Mouse (Mus musculus) CD4-positive helper T cell, adult 2 months (primary cell): Measurements from ENCODE around the gene Pald1.

ENCODE experiments used
- DNase-seq: peaks from one replicate; pipeline ENCODE4 v3.0.0-alpha.2; 2012; ENCODE audit warnings: low read depth, missing footprints, low spot score

The Pald1 gene

DNA sequence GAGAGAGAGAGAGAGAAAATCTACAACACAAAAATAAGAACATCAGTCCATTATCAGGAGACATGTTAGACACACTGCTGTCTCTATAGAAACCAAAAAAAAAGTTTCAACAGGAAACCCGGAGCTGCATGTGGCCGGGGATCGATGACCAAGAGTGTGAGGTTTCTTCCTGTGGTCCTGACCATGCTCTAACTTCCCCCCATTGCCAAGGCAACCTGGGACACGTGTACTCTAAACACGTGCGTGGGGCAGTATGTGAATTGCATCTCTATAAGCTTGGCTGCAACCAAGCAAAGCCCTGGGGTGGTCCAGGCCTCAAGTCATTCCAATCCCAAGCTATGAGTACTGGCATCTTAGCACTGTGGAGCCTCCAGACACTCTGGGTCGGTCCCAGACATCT is 48.8 kb downstream of the Pald1 start:
- DNase-seq: no peak

DNA sequence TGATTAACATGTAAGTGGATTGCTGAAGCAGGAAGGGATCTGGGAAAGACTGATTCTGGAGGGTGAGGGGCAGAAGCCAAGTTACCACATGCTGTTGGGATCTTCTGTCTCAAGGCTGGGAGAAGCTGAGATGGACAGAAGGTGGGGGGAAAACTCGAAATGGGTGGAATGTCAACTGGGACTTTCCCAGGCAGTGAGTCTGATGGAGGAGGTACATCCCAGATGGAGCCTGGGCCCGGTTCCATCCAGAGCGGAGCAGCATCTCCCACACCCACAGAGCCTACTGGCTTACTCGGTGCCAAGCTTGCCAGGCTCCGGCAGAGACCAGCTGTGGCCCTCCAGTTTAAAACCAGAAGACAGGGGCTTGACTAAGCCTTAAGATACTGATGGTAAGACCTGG is 52.3 kb downstream of the Pald1 start:
- DNase-seq: no peak

DNA sequence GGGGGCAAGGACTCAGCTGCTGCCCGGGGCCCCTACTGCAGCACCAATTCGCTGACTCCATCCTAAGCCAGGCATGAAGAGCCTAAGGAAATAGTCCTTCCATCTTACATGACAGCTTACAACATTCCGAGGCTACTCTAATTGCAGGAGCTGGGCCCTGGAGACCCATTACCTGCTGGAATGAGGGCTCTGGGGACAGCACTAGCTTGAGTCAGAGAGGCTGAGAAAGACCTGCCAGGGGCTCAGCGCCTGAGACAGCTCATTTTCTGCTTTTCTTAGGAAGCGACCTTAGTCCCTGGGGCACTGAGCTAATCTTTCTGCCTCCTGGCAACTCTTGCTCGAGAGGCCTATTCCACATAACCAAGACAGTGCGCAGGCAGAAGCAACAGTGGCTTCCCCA is 54.4 kb downstream of the Pald1 start:
- DNase-seq: no peak

DNA sequence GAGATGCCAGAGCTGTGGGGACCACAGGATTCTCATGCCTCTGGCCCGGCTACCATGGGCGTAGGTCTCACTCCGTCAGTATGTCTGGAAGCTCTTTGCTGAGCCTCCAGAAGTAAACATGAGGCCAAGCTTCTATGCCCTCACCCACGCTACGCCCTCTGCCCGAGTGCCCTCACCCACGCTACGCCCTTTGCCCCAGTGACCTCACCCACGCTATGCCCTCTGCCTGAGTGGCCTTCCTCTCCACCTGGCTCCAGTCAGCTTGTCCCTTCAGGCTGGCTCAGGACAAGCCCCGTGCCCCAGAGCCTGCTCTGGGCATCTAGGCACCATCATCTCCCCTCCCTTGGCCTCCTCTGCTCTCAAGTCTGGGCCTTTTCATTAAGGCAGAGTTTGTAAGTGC is 55.8 kb downstream of the Pald1 start:
- no peak for DNase-seq

DNA sequence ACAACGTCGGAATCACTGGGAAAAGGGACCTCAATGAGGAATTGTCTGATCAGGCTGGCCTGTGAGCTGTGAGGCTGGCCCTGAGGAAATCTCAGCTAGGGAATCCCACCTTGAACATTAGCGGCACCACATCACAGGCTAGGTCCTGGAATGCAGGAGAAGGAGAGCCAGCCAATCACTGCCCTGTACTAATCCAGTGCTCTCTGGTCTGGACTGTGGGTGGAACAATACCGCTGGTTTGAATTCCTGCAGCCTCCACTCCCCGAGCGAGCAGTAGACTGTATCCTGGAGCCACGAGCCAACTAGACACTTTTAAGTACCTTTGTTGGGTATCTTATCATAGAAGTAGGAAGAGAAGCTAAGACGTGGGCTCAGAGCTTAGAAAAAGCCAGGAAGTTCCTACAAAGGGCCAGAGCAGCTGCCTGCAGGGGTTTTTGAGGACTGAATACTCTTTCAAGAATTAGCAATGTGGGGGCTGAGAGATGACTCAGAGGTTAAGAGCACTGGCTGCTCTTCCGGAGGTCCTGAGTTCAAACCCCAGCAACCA is 57.5 kb downstream of the Pald1 start:
- DNase-seq: no peak

DNA sequence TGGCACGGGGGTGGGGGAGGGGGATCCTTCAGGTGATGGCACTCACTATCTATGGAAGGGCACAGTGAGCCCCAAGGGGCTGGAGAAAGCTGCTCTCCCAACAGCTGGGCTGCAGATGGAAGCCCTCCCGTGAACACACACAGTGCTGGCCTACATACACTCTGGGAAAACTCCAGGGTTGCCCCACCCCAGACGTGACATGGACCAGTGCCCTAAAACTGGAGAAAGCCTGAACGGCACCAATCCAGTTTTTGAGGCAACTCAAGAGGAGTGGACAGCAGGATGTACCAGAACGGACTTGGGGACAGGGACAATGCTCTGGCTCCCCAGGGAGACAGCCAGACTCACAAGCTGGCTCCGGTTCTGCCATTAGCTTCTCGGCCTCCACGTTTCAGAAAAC is 58.6 kb downstream of the Pald1 start:
- DNase-seq: no peak

DNA sequence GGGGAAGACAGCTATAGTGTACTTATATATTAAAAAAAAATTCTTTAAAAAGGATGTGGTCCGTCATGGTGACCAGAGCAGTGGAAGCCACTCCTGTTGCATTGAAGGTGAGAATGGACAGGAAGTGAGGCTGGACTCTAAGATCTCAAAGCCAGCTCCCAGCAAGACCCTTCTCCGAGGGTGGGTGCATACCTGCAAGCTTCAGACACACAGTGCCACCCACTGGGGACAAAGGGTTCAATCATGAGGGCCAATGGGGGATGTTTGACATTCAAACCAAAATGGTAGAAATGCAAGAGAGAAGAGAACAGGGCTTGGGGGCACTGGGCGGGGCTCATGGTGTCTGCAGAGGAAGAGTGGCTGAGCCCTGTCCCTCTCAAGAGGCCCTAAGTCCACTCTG is 64.8 kb downstream of the Pald1 start:
- DNase-seq: no peak

DNA sequence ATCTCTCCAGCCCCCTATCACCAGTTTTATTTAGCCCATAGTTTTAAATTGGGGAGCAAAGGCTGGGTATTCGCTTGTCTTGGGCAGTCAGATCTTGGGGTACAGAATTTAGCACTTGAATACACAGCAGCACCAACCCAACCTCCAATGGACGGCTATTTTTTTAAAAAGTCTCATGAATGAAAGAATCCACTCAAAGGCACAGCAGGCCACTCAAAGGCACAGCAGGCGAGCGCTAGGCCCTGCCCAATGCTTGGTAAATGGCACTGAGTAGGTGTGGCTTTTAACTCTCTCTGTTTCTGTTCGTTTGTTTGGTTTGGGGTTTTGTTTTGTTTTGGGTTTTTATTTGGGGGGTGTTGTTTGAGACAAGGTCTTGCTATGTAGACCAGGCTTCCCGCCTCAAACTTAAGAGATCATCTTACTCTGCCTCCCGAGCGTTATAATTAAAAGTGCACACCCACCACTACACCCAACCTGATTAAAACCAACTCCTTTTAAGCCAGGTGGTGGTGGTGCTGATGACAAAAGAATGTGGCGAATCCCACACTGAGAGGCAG is 67.9 kb downstream of the Pald1 start:
- DNase-seq: no peak

DNA sequence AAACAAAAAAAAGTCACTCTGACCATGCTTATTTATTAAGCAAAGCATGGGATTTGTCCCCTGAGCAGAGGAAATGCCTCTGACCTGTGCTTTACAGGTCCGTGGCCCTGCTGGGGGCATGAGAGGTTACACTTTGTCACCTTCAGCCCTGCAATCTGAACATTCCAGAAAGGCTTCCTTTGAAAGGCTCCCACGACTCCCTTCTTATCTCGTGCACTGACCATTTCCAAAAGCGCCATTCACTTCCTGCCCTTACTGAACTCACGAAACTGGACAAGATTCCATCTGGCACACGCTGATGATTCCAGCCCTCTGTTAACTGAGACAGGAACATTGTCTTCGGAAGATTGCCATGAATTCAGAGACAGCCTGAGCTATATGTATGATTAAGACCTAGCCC is 69.6 kb downstream of the Pald1 start:
- no peak for DNase-seq

DNA sequence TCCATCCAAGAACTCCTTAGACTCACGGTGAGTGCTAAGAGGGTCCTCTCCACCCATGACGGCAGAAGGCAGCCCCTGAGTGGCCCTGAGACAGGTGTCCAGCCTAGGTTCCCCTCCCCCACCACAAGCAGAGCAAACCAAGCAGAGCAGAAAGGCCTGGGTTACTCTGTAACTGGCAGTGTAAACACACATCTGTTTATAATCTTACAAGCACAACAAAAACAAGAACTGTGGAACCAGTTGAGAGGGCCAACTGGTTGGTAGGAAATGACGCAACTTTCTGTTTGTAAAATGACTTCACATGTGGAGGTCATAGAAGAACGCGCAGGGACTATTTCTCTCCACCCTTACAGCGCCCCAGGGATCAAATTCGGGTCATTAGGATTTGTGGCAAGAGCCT is 70.6 kb downstream of the Pald1 start:
- DNase-seq: no peak

DNA sequence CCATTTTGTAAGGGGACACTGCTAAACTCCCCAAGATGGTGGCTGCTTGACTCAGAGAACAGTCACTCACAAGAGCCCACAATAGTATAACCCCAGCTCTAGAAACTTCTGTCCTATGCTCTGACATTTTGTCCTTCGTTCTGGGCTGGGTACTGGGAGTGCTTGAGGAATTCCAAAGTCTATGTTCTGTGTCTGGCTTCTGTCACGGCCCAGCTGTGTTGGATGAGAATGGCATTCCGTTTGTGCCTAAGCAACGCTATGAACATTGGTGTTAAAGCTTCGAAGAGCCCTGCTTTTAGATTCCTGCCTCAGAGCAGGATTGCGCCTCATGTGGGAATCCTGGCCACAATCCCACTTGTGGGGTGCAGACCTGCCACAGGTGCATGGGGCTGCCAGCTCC is 71.2 kb downstream of the Pald1 start:
- no peak for DNase-seq

DNA sequence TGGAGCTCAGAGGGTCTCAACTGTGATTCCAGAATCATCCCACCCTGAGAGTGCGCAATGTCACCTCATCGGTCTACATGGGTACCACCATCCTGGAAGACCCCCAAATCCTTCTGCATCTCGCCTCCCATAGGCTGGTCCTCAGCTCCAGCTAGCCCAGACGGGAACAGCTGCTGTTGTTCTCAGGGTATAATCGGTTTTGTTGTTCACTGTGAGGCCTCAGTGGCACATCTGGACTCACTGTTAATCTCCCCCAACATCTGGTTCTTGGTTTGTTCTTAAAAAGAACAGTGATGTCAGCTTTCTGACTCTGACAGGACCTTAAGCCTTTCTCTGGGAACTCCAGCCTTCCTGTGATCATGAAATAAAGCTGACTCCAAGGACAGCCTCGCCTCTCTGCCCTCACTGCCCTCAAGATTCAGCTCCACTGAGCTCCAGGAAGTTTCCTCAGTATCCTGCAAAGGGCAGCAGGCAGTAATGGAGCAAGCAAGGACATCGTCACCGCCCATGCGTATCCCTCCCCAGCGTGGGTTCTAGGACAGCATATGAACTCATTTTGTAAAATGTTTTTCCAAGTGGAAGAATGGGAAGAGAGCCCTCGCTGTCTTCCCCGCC is 74.5 kb downstream of the Pald1 start:
- DNase-seq: no peak

DNA sequence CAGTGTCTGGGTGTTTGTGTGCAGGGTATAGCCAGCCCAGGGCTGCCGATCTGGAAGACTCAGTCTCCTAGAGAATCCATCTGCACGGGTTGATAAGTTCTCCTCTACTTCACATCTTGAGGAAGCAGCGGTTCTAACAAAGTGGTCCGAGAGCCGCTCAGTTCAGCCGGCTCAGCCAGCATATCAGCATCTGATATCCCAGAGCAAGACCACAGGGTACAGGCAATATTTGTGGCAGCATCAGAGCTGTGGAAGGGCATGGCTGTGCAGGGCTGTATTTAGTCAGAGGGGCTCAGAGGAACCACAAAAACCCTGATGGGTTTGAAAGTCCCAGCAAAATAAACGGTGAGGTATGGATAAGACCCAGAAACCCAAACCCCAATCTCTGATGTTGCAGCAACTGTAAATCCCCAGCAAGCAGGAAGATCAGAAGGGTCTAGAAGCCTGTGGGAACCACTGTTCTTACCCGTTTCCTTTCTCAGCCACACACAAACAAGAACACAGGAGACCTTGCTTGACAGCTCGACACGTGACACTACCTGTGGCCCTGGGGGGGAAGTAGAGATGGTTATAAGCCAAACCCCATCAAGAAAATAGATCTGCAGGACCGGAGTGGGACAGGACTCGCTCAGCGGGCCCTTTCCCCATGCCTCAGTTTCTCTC is 77.3 kb downstream of the Pald1 start:
- peak; percentile 72 for DNase-seq

DNA sequence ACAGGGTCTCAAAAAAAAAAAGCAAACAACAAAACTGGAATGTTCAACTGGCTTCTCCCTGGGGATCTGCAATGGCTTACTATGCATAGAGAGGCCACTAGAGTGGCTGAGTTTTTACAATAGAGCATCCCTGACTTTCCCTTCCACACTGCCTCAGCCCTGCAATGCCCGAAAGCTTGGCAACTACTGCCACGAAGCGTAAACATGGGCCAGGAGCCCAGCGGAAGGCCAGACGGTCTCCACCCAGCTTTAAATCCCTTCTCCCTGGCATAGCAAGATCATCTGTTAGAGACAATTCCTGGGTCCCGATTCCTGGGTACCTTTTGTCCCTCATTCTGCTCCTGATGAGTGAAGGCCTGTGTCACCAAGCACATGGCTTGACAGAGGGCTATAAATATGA is 79.3 kb downstream of the Pald1 start:
- no peak for DNase-seq

DNA sequence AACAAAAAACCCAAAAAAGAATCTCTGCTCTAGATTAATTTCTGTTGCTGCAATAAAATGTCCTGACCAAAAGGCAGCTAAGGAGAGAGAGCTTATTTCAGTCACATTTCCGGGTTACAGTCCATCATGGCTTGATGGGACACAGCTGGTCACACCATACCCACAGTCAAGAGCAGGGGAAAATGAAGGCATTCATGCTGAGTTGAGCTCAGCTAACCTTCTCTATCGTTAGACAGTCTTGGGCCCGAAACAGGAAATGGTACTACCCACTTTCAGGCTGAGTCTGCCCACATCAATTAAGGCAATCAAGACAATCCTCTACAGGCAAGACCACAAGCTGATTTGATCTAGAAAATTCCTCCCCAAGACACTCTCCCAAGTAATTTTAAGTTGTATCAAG is 82.3 kb downstream of the Pald1 start:
- DNase-seq: peak; percentile 64

DNA sequence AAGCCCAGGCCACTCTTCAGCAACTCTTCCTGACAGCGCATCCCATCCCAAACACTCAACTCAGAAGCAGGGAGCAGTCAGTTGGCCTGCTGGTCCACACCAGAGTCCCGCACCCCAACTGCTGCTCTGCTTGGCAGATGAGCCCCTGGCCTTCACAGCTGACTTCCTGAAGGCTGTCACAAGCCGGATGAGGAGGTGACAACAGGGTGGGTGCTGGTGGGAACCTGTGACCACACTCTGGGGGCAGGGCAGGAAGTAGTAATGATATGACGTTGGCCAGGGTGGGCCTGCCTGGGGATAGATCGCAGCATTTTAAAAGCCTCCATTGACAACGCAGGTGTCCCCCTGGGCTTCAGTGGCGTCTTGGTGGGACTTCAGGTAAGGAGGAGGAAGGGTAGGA is 85.9 kb downstream of the Pald1 start, which contains the start of gene Prf1:
Gene Prf1 (plus strand): TSS at position 357 of the 400 bp plus-strand sequence.
- peak; percentile 78 for DNase-seq

DNA sequence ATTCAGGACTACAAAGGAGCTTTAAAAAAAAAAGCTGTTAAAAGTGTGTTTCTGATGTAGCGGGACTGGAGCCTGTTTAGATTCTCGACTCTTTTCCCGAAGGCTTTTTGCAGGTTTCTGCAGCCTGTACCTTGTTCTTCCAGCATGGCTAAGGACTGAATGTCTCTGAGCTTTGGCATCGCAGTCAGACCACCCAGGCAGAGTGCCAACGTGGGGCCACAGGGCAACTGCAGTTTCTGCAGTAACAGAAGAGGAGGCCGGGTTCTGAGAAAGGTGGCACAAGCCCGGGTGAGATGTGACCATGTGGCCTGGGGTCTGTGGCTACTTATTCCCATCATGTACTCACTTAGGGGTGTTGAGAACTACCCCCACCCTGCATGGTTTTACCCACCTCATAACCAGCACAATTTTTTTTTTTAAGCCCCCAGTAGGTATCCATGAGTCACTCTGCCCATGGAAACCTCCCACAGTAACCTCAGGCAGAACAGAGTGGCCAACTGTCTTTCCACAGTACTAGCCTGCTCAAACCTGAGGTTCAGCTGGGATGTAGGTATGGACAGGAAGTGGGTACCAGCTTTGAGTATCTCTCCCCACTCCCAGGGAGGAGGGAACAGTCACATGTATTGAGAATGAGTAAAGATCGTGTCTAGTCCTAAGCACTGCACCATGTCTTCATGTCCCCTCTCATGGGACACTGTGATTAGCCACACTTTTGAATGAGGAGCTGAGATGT is 86.5 kb downstream of the Pald1 start:
- DNase-seq: peak; percentile 31

DNA sequence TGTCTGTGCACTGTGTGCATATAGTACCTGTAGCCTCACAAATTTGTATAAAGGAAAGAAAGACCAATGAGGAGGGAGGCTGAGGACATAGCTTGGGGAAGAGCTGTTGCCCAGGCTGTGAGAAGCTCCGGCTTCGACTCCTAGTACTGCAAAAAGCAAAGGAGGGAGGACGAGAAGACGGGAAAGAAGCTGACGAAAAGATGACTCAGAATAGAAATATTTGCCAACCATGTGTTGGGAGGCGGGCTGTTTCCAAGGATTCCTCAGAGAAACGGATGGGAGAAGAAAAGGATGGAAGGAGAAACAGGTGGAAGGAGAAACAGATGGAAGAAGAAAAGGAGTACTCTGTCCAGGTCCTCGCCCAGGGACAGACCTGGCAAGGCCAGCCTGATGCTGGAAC is 89.1 kb downstream of the Pald1 start:
- DNase-seq: no peak

DNA sequence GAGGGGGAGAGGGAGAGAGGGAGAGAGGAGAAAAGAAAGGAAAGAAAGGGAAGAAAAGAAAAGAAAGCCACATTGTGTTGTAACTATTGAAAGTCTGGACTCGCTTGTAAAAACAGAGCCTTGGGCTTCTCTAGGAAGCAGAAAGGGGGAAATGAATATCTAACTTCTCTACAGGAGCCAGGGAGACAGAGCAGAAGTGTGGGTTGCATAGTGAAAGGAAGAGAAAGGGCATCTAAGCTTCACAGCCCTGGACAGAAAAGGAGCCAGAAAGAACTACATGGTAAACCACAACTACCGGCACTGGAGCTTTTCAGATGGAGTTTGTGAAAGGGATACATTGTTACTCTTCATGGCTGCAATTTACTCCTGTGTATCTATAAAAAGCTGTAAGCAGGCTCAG is 92.9 kb downstream of the Pald1 start:
- DNase-seq: no peak

DNA sequence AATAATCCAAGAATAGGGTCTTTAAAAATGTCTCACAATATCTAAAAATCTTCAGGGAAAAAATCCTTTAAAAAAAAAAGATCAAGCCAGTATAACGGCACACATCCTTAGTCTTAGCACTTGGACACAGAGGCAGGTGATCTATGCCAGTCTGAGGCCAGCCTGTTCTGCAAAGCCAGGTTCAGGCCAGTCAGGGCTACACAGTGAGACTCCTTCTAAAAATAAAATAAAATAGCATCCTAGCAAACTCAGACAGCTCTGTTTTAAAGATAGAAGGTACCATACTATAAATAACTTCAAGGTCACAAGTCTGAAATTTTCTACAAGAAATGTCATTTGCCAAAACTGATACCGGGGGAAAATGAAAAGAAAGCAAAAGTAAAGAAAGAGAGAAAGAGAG is 93.3 kb downstream of the Pald1 start:
- no peak for DNase-seq

DNA sequence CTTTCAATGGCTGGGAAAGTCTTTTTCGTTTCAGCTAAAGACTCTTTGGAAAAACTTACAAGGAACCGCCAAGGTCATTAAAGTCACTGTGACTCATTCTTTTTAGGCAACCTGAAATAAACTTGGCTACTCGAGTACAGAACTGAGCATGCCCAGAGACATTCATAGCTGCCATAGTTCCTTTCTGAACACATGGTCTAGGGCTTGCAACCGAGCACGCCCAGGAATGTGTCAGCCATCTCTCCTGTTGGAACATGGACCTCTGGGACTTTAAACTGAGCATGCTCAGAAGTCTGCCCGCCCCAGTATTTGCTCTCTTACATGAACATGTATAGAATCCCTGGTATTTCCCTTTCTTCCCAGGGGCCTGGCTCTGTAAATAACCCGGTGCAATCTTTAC is 97.1 kb downstream of the Pald1 start:
- DNase-seq: no peak

DNA sequence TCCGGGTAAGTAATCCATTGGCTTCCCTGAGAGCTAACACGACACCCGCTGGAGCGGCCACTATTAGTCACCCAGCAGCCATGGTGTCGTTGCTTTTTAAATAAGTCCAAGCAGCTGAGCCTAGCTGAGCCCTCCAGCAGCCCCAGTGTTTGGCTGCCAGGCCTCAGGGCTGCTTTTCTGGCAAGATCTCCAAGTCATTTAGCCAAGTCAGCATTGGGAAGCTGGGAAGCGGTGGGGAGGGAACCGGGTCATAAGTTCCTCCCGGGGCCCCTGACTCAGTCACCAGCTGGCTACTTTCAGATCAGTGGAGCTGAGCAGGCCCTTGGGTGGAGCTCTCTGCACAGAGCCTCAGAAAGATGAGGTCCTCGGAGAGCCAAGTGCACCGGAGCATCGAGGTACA is 98.1 kb downstream of the Pald1 start:
- DNase-seq: no peak

DNA sequence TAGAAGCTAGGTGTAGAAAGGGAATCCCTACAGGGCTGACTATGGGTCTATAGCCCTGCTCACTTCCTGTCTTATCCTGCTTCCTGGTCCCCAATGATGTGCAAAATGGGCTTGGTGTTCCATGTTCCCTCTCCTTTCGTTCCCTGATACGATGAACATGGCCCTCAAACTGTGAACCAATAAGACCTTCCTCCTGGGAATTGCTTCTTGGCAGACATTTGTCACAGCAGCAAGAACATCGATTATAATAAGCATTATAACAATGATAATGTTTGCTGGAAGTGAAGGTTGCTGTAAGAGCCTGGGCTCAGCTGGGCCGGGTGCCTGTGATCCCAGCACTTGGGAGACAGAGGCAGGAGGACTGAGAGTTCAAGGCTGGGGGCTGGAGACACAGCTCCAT is 99.0 kb downstream of the Pald1 start:
- DNase-seq: no peak
